In the genomic region with DNA sequence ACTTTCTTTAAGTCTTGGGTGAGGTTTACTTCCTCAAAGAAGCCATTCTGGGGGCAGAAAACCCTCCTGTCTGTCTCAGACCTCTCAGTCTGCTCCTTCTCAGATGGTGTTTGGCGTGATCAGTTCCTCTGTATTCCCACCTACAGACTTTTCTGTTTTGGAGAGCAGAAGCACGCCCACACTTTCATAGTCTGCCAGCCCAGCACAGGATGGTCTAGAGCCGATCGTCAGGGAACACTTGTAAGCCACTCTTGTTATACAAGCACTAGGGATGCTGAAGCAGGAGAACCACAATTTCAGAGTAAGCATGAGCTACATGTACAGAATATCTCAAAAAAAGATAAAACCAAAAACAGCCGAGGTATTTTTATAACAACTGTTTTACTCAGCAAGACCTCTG, we compare ENCODE assay signal across 26 mouse cellular contexts.
DNase-seq lines count a peak whose midpoint lies in the region; ATAC-seq and TF ChIP-seq lines count a peak whose summit lies in the region.
"Had no signal": no experiment of that assay in that cellular context is flagged by ENCODE, and none has a peak within 500 bp of the region (broad histone marks: within the 10 kb centered on the region; RNA-seq: fewer than 3 reads in every experiment).

No protein-coding gene starts in this region.

- intact Hi-C loops in left cerebral cortex, postnatal 4 days (cut with DNase I): no loop called here

- peak; percentile 33 for DNase-seq in left cerebral cortex, adult 11 months (ENCODE audit: low spot score)
- DNase-seq in left cerebral cortex, postnatal 4 days: no peak
- peak; percentile 87 for DNase-seq in brain, adult 2 months (ENCODE audit: low read depth, low spot score)
- peak; percentile 12 to 25 for DNase-seq in layer of hippocampus, adult 2 months (ENCODE audit: low spot score in 2 of 2)
- peak; percentile 7 to 61 for DNase-seq in left cerebral cortex, adult 9 months (ENCODE audit: low spot score in 2 of 2)
- no peak for DNase-seq in thymus, postnatal 4 days
- DNase-seq in urinary bladder, postnatal 10 days (ENCODE audit: low spot score): no peak
- DNase-seq: B cell, adult 2 months; cerebellum, adult 11-12 months; cerebellum, postnatal 10 days; forebrain, postnatal 0 days; gastrocnemius, postnatal 10 days; kidney, postnatal 25 days; lung, adult 18-20 months; lung, postnatal 10 days had no signal

- H3K27ac ChIP-seq in layer of hippocampus, adult 2 months: no peak overlapping the region
- H3K27ac ChIP-seq: embryonic facial prominence, embryonic 10.5 days; forebrain, embryonic 10.5 days; heart, embryonic 10.5 days; intestine, embryonic 15.5 days; limb, embryonic 12.5 days; liver, embryonic 12.5 days; midbrain, embryonic 12.5 days; stomach, postnatal 0 days had no signal

- TF ChIP-seq CTCF in layer of hippocampus, adult 2 months (conservative IDR thresholded peaks at IDR 0.05): no peak

- no peak overlapping the region for H3K4me3 ChIP-seq in layer of hippocampus, adult 2 months
- H3K4me3 ChIP-seq: embryonic facial prominence, embryonic 10.5 days; forebrain, embryonic 10.5 days; heart, embryonic 10.5 days; intestine, embryonic 15.5 days; limb, embryonic 12.5 days; liver, embryonic 12.5 days; midbrain, embryonic 12.5 days had no signal

- ATAC-seq in erythroblast, adult 5-6 weeks (replicated peaks; ENCODE audit: low FRiP score, poor library complexity, severe bottlenecking): no peak
- ATAC-seq: forebrain, postnatal 0 days; hindbrain, embryonic 16.5 days; intestine, embryonic 15.5 days; liver, embryonic 12.5 days; Patski had no signal

Comparison
In these comparisons a context has a peak if more than half of its experiments do, and no peak if none do; other contexts are left out.
1. DNase-seq: peak in left cerebral cortex, adult 11 months (single experiment), brain, adult 2 months (single experiment), layer of hippocampus, adult 2 months (2 of 2) and left cerebral cortex, adult 9 months (2 of 2); none in left cerebral cortex, postnatal 4 days (single experiment), thymus, postnatal 4 days (single experiment) and urinary bladder, postnatal 10 days (single experiment).